Mouse (Mus musculus) pancreas, adult 10 weeks (tissue): ENCODE data around the gene Olfr1303. TPM values are rescaled to one million over a fixed set of nuclear protein-coding genes. Genes with fewer than 3 reads are reported as not detected.

Source experiments
- polyA plus RNA-seq: library from polyadenylated mRNA; stranded (reverse); fragments of 350-450 nt; fragmentation: Illumina TruSeq; extraction: RNeasy Lipid Tissue Mini Kit (QIAGEN cat#74804); gene quantifications from one replicate; pipeline ENCODE4 v1.2.3, GENCODE M21; 2015; ENCODE audit warnings: low read depth, low replicate concordance; ENCODE audit not compliant: insufficient read depth

The Olfr1303 gene
- polyA plus RNA-seq, result not detected

GRCm38 (mm10) chr2:111820240-111820639 is at the start of gene Olfr1303:
Gene Olfr1303, minus strand, starts transcription at chr2:111820340.

GRCm38 (mm10) chr2:111777129-111777528 is 43.0 kb downstream of the Olfr1303 start, which contains the start of gene Olfr1302:
Gene Olfr1302, plus strand, starts transcription at chr2:111777429.

Other genes starting within 250 kb of the Olfr1303 start
- not detected for gene Olfr1297, start 193.8 kb downstream of the Olfr1303 start, polyA plus RNA-seq
- gene Olfr1298, start 171.1 kb downstream of the Olfr1303 start, polyA plus RNA-seq, result not detected
- gene Olfr1299, start 158.9 kb downstream of the Olfr1303 start, polyA plus RNA-seq, result not detected
- gene Olfr1301, start 69.3 kb downstream of the Olfr1303 start, polyA plus RNA-seq, result not detected
- not detected for gene Olfr1302, start 42.9 kb downstream of the Olfr1303 start, polyA plus RNA-seq
- not detected for gene Olfr1305, start 56.8 kb upstream of the Olfr1303 start, polyA plus RNA-seq
- not detected for gene Olfr1306, start 95.9 kb upstream of the Olfr1303 start, polyA plus RNA-seq
- gene Olfr1307, start 129.1 kb upstream of the Olfr1303 start, polyA plus RNA-seq, result not detected
- not detected for gene Olfr1308, start 144.6 kb upstream of the Olfr1303 start, polyA plus RNA-seq
- gene Olfr1309, start 169.9 kb upstream of the Olfr1303 start, polyA plus RNA-seq, result not detected
- gene Olfr1310, start 192.4 kb upstream of the Olfr1303 start, polyA plus RNA-seq, result not detected
- gene Olfr1311, start 204.1 kb upstream of the Olfr1303 start, polyA plus RNA-seq, result not detected
- not detected for gene Olfr1312, start 229.9 kb upstream of the Olfr1303 start, polyA plus RNA-seq